Mouse (Mus musculus): ENCODE results near the gene G3bp1. TPM values are rescaled to one million over a fixed set of nuclear protein-coding genes. Genes with fewer than 3 reads are reported as not detected.

The G3bp1 gene
- 209 and 215 TPM in 2 replicates for polyA plus RNA-seq (2016; fragmentation: Nextera tagmentation; extraction: Ambion mirVana)

DNA sequence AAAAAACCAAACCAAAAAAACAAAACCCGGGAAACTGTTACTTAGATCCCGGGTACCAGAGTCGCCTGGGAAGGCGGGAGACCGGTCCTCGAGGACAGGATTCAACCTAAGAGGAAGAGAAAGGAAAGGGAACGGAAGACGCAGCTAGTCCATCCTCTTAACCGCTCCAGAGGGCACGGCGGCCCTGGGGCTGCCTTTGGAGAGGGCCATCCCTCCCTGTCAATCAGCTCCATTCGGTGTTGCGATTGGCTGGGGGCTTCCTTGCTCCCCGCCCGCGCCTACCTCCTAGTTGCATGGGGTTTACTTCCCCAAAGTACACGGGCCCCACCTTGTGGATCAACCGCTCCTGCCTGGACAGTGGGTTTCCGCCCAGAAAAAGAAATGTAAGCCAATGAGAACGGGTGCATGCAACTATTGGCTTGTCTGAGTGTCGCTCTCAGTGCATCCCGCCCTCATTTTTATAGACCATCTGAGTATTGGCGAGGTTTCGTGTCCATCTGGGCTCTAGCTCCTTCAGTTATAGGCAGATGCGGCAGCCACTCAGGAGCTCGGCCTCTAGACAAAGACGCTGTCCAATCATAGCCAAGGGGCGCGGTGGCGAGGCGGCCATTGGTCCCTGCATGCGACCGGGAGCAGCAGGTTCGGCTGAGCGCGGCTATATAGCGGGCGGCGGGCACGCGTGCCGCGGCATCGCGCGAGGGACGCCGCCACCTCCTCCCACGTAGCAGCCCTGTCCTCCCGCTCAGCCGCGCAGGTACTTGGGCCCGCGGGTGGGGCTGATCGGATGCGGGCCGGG lies at the start of gene G3bp1:
TSS of gene G3bp1 (plus strand) at position 638 of the 796 bp plus-strand sequence.
- WGBS = under 1% methylated on average over 57 of the region's 57 CpGs
- peak within 1 kb of the TSS; percentile 88 for H3K27ac ChIP-seq (replicated peaks)
- H3K36me3 ChIP-seq = peaks cover 22% of the 10 kb centered on the region
- peak within 1 kb of the TSS; percentile 90 for H3K4me2 ChIP-seq (replicated peaks)
- H3K9me3 ChIP-seq = no peaks in the 10 kb centered on the region
- H3K9ac ChIP-seq (replicated peaks) = peak within 1 kb of the TSS; percentile 99
- H3K4me3 ChIP-seq = peak within 1 kb of the TSS; percentile 99
- no peaks in the 10 kb centered on the region for H3K27me3 ChIP-seq
- H3K4me1 ChIP-seq = peaks cover 24% of the 10 kb centered on the region
- peak; percentile 98 for ATAC-seq (ENCODE audit: low FRiP score, low read depth)

DNA sequence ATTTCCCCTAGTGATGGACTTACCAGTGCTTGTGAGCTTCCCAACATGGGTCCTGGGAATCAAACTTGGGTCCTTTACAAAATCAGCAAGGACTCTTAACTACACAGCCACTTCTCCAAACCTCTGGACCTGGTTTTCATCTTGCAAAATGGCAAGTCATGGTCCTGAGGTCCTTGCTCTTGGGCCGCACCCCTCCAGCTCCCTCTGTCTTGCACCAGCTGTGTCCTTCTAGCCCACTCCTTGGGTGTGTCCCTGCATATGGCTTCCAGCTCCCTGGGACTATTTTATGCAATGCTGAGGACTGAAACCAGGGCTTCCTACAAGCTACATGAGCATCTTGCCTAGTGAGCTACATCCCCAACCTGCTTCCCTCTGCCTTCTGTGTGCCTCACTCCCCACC lies 46.5 kb upstream of the G3bp1 start, which contains the start of gene Sparc:
TSS of gene Sparc (minus strand) at position 206 of the 400 bp plus-strand sequence.
- Histone ChIP-seq H3K9me3 (no peaks in the 10 kb centered on the region), H3K4me2 (replicated peaks) (no peak within 1 kb of the TSS), H3K36me3 (no peaks in the 10 kb centered on the region), H3K4me3 (no peak within 1 kb of the TSS), H3K4me1 (peaks cover 50% of the 10 kb centered on the region), H3K27me3 (peaks cover 4% of the 10 kb centered on the region; the same call in 1 of the 2 replicates), H3K27ac (replicated peaks) (peak within 1 kb of the TSS; percentile 80), H3K9ac (replicated peaks) (no peak within 1 kb of the TSS)
- no peak for ATAC-seq (ENCODE audit: low FRiP score, low read depth)
- WGBS = 93% methylated on average over 1 of the region's 1 CpGs

DNA sequence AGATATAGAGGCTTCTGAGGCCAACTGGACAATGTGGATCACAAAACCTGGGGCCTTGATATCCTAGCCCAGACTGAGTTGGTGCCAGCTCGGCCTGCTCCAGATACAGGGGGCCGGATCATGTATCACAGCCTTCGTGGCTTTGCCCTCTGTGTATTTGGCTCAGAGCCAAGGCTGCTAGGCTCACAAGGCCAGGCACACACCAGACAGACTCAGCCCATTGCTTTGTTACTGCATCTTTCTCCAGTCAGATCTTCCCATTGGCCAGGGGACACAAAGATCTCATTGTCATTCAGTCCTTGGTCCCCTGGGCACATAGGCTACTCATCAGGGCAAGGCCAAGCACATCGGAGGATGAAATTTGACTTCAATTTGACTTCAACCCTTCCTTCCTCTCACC lies 45.7 kb upstream of the G3bp1 start:
- Histone ChIP-seq H3K4me2 (replicated peaks) (no peak overlapping the region), H3K27ac (replicated peaks) (peak overlapping the region; percentile 80), H3K4me3 (no peak overlapping the region), H3K9me3 (no peaks in the 10 kb centered on the region), H3K36me3 (no peaks in the 10 kb centered on the region), H3K27me3 (peaks cover 4% of the 10 kb centered on the region; the same call in 1 of the 2 replicates), H3K4me1 (peaks cover 49% of the 10 kb centered on the region), H3K9ac (replicated peaks) (no peak overlapping the region)
- peak; percentile 83 for ATAC-seq (ENCODE audit: low FRiP score, low read depth)
- WGBS = 16% methylated on average over 4 of the region's 4 CpGs

DNA sequence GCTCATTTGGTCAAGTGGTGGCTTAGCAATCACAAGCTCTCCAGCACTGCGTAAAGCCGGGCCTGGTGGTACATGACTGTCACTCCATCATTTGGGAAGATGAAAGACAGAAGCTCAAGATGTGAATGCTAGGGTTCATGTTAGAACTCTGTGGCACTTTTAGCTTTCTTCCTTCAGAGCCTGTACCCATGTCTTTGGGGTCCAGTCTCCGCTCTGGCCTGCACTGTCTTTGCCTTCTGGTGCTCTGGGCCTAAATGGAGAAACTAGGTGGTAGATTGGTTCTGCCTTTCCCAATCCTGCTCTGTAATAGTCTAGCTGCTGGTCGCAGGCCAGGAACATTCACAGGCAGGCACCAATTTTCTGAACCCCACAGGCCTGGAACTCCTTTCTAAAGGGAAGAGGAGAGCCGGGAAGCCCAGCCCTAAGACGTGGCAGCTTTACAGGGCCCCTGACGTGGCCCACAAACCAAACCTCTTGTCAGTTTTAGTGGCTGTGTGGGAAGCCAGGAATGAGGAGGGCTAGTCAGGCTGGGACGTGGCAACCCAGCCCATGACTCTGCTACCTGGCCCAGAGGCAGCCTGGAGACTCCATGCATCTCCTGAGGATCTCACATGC lies 44.6 kb upstream of the G3bp1 start:
- no peak for ATAC-seq (ENCODE audit: low FRiP score, low read depth)
- Histone ChIP-seq H3K27me3 (peaks cover 4% of the 10 kb centered on the region; the same call in 1 of the 2 replicates), H3K4me3 (no peak overlapping the region), H3K27ac (replicated peaks) (no peak overlapping the region; the same call in 1 of the 2 replicates), H3K4me1 (peaks cover 38% of the 10 kb centered on the region), H3K9ac (replicated peaks) (no peak overlapping the region), H3K36me3 (no peaks in the 10 kb centered on the region), H3K9me3 (no peaks in the 10 kb centered on the region), H3K4me2 (replicated peaks) (no peak overlapping the region)
- WGBS = 74% methylated on average over 8 of the region's 8 CpGs

DNA sequence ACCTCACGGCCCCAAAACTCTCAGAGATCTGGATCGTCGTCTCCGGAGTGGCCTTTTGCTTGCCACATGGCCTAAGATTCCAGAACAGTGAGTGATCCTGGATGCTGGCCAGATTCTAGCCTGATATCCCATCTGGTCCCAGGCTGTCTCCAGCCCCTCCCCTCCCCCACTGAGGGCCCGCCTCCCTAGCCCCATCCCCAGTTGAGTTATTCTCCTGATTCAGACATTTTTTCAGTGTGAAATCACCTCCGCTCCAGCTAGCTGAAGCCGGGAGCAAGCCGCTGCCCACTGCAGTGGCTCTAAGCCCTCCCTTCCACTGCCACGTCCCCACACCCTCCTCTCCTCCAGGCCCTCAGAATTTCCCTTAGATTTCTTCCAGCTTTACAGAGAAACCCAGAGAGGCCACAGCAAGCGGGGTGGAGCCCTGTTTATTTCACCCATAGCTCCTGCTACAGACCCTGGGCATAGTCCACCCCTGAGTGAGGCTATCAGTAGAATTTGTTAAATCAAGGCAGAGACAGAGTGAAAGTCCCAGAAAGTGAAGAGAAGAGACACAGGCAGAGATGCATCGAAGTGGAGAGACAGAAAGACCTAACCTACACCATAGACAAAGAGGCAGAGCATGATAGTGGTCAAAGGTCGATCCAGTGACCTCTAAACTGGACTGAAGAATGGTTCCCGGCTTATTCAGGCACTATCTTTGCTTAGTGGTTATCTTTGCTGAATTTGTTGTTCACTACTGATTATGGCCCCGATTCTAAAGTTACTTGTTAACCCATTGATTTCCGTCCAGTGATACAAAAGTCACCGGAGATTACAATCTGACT lies 41.1 kb upstream of the G3bp1 start:
- peak overlapping the region; percentile 60 for H3K27ac ChIP-seq (replicated peaks)
- no peak overlapping the region for H3K4me3 ChIP-seq
- no peak overlapping the region for H3K9ac ChIP-seq (replicated peaks)
- WGBS = 37% methylated on average over 16 of the region's 16 CpGs
- H3K27me3 ChIP-seq = no peaks in the 10 kb centered on the region
- no peaks in the 10 kb centered on the region for H3K9me3 ChIP-seq
- ATAC-seq (ENCODE audit: low FRiP score, low read depth) = peak; percentile 67
- peaks cover 30% of the 10 kb centered on the region for H3K4me1 ChIP-seq
- no peaks in the 10 kb centered on the region for H3K36me3 ChIP-seq
- no peak overlapping the region for H3K4me2 ChIP-seq (replicated peaks)

DNA sequence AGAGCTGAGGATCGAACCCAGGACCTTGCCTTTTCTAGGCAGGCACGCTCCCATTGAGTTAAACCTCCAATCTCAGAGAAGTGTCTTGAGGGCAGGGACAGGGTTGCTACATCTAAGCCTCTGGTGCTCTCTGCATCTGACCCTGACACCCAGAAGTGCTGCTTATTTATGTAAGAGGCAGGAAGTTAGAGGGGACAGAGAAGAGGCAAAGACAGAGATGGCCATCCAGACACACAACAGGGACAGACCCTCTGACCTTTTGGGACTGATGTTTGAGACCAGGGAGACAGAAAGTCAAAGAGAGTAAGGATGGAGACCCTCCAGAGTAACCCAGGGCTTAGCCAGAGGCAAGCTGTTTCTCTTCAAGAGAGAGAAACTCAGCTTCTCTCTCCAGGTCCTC lies 39.5 kb upstream of the G3bp1 start:
- Histone ChIP-seq H3K4me2 (replicated peaks) (no peak overlapping the region), H3K4me1 (peaks cover 15% of the 10 kb centered on the region), H3K9me3 (no peaks in the 10 kb centered on the region), H3K4me3 (no peak overlapping the region), H3K36me3 (no peaks in the 10 kb centered on the region), H3K9ac (replicated peaks) (no peak overlapping the region), H3K27me3 (no peaks in the 10 kb centered on the region), H3K27ac (replicated peaks) (no peak overlapping the region)
- ATAC-seq (ENCODE audit: low FRiP score, low read depth) = no peak
- WGBS = 87% methylated on average over 2 of the region's 2 CpGs

DNA sequence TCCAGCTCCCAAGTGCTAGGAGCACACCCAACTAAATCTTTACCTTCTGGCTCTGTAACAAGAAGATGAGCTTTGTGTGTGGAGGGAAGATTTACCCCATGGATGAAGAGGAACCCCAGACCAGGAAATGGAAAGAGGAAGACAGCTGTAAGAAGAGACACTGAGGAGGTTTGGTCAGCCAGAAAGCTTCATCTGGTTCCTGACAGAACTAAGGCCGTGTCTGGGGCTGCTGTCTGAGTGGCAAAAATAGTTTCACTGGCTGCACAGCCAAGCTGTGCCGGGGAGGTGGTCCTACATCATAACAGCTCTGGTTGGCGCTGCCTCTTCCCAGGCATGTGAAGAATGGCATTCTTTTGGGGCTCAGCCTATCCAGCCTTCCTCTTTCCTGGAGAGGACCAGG lies 36.5 kb upstream of the G3bp1 start:
- H3K9me3 ChIP-seq = no peaks in the 10 kb centered on the region
- H3K9ac ChIP-seq (replicated peaks) = no peak overlapping the region
- H3K27ac ChIP-seq (replicated peaks) = no peak overlapping the region
- H3K36me3 ChIP-seq = no peaks in the 10 kb centered on the region
- no peak for ATAC-seq (ENCODE audit: low FRiP score, low read depth)
- no peaks in the 10 kb centered on the region for H3K27me3 ChIP-seq
- no peak overlapping the region for H3K4me2 ChIP-seq (replicated peaks)
- 84% methylated on average over 3 of the region's 3 CpGs for WGBS
- no peak overlapping the region for H3K4me3 ChIP-seq
- H3K4me1 ChIP-seq = peaks cover 6% of the 10 kb centered on the region

DNA sequence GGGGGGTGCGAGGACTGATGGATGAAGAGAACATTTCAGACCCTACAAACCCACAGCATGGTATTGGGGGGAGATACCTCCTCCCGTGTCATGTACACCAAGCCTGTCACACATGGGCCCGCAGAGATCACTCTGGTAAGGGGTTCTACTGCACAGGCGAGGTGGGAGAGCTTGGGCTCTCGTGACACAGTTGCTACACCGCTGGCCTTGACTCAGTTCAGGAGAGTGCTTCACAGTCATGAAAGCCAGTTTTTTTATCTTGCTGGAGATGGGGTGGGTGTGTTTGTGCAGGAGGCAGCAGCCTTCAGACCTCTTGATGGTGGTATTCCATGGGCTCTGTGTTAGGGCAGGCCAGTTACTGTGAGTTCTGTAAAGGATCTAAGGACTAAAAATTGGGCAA lies 33.4 kb upstream of the G3bp1 start:
- 86% methylated on average over 6 of the region's 6 CpGs for WGBS
- no peak overlapping the region for H3K9ac ChIP-seq (replicated peaks)

DNA sequence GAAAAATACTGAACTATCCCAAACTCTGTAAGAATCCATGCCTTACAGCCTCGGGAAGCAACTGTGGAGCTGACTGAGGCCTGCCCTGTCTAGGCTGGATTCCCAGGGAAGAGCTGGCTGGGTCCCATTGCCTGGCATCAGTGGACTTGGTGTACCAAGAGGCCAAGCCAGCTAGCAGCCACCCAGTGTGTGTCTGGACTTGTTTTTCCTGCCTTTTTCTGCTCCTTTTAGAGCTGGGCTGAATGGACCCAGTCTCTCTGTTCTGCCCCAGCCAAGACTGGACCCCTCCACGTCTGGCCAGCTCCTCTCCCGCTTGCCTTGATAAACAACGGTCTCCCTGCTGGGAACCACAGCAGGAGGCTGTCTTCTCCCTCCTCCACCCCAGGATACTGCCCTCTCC lies 31.5 kb upstream of the G3bp1 start:
- Histone ChIP-seq H3K27me3 (no peaks in the 10 kb centered on the region), H3K36me3 (no peaks in the 10 kb centered on the region), H3K4me1 (no peaks in the 10 kb centered on the region), H3K4me3 (no peak overlapping the region), H3K9me3 (no peaks in the 10 kb centered on the region), H3K9ac (replicated peaks) (no peak overlapping the region), H3K27ac (replicated peaks) (no peak overlapping the region), H3K4me2 (replicated peaks) (no peak overlapping the region)
- ATAC-seq (ENCODE audit: low FRiP score, low read depth) = no peak
- 45% methylated on average over 4 of the region's 4 CpGs for WGBS

More for the DNA sequence above, 33.4 kb upstream of the G3bp1 start:
- no peak for ATAC-seq (ENCODE audit: low FRiP score, low read depth)
- no peak overlapping the region for H3K27ac ChIP-seq (replicated peaks)
- H3K4me2 ChIP-seq (replicated peaks) = no peak overlapping the region
- no peak overlapping the region for H3K4me3 ChIP-seq
- H3K4me1 ChIP-seq = no peaks in the 10 kb centered on the region
- no peaks in the 10 kb centered on the region for H3K36me3 ChIP-seq
- no peaks in the 10 kb centered on the region for H3K9me3 ChIP-seq
- H3K27me3 ChIP-seq = no peaks in the 10 kb centered on the region

DNA sequence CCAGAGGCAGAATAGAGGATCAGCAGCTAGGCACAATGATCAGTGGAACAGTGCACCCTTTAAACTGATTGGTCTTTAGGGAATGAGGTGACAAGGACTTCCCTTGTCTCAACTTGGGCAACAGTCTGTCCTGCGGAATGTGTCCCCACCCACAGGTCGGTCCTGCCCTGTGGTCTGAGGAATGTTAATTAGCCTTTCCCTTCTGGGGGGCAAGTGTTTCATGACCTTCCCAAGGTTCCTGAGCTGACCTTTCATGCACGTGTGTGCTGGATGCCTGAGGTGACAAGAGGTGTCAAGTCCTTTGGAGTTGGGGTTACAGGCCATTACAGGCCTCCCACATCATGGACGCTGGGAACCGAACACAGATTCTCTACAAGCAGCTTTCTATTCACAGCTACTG lies 29.8 kb upstream of the G3bp1 start:
- Histone ChIP-seq H3K27ac (replicated peaks) (no peak overlapping the region), H3K9me3 (no peaks in the 10 kb centered on the region), H3K4me2 (replicated peaks) (no peak overlapping the region), H3K36me3 (no peaks in the 10 kb centered on the region), H3K4me3 (no peak overlapping the region), H3K4me1 (no peaks in the 10 kb centered on the region), H3K27me3 (no peaks in the 10 kb centered on the region), H3K9ac (replicated peaks) (no peak overlapping the region)
- ATAC-seq (ENCODE audit: low FRiP score, low read depth) = no peak
- 65% methylated on average over 5 of the region's 5 CpGs for WGBS

DNA sequence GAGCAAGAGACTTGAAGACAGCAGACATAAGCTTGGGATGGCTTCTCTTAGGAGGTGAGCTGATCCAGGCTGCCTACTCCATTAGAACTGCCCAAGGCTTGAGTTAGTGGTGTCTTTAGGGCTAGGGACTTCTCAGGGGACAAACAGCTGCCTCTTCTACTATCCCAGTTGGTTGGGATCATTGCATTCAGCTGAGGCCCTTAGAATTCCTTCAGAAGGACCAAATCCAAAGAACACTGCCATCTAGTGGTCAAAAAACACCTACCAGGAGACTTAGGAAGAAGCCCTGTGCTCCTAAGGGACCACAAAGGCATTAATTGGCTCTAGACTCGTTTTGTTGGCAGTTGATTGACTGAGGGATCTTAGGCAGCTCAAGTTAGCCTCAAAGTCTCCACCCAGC lies 24.7 kb upstream of the G3bp1 start:
- Histone ChIP-seq H3K4me1 (no peaks in the 10 kb centered on the region), H3K9me3 (no peaks in the 10 kb centered on the region), H3K36me3 (peaks cover 13% of the 10 kb centered on the region), H3K9ac (replicated peaks) (no peak overlapping the region), H3K4me3 (no peak overlapping the region), H3K27ac (replicated peaks) (no peak overlapping the region), H3K4me2 (replicated peaks) (no peak overlapping the region), H3K27me3 (no peaks in the 10 kb centered on the region)
- WGBS = 11% methylated on average over 1 of the region's 1 CpGs
- ATAC-seq (ENCODE audit: low FRiP score, low read depth) = no peak

DNA sequence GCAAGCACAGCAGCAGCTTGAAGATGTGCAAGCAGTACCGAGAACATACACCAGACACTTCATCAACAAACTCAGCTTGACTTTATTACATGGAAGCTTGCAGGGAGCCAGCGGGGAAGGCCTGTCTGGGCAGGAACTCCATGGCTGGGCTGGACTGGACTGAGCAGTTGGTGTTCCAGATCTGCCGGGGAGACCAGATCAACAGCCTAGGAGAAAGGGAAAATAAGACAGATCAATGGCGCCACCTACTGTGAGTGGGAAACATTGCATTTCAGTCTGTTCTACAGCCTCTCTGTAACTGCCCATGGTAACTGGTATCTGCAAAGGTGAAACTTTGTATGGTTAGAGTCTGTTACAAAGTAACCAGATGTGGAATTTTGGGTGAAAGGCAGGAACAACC lies 22.9 kb upstream of the G3bp1 start:
- Histone ChIP-seq H3K9ac (replicated peaks) (no peak overlapping the region), H3K4me3 (no peak overlapping the region), H3K4me1 (no peaks in the 10 kb centered on the region), H3K9me3 (no peaks in the 10 kb centered on the region), H3K36me3 (peaks cover 25% of the 10 kb centered on the region), H3K27ac (replicated peaks) (no peak overlapping the region), H3K4me2 (replicated peaks) (no peak overlapping the region), H3K27me3 (no peaks in the 10 kb centered on the region)
- WGBS = 30% methylated on average over 4 of the region's 4 CpGs
- peak; percentile 38; the same call in 1 of the 2 replicates for ATAC-seq (ENCODE audit: low FRiP score, low read depth)
